Mouse (Mus musculus) MEL (cell line): Measurements from ENCODE around the gene Pkdcc.
A peak's percentile ranks its signal among the peaks of the same experiment; 100 is the strongest.

ENCODE experiments used
- CTCF ChIP-seq, 3 experiments: IDR thresholded peaks in 2 of 3; conservative IDR thresholded peaks in 1 of 3; 2 replicates each; pipeline ENCODE4 v1.5.1; 2011 to 2012; ENCODE audit warnings: low read length in 3 of 3, low read depth in 2 of 3, mild to moderate bottlenecking in 2 of 3, improper control_type of control experiment in 1 of 3, inconsistent platforms in 1 of 3, mixed read lengths in 1 of 3, moderate library complexity in 1 of 3; ENCODE audit not compliant: control insufficient read depth in 1 of 3, insufficient read depth in 1 of 3, poor library complexity in 1 of 3, severe bottlenecking in 1 of 3
- E2F4 ChIP-seq: IDR thresholded peaks from 2 replicates; pipeline ENCODE4 v1.6.1; 2011; ENCODE audit warnings: low read depth, low read length, improper control_type of control experiment, borderline replicate concordance
- HCFC1 ChIP-seq: IDR thresholded peaks from 2 replicates; pipeline ENCODE4 v1.6.1; 2012; ENCODE audit warnings: low read depth, mild to moderate bottlenecking, inconsistent platforms, low read length, improper control_type of control experiment, moderate library complexity
- KAT2A ChIP-seq: conservative IDR thresholded peaks from 2 replicates; pipeline ENCODE4 v1.6.1; 2012; ENCODE audit warnings: low read depth, low read length, improper control_type of control experiment, inconsistent platforms
- MAZ ChIP-seq: IDR thresholded peaks from 2 replicates; pipeline ENCODE4 v1.6.1; 2012; ENCODE audit warnings: low read depth, mild to moderate bottlenecking, inconsistent platforms, low read length, improper control_type of control experiment
- POLR2A ChIP-seq, 2 experiments: IDR thresholded peaks; 2 replicates each; pipeline ENCODE4 v1.6.1; 2011 to 2012; ENCODE audit warnings: low read length in 2 of 2, mild to moderate bottlenecking in 2 of 2, control low read depth in 1 of 2, improper control_type of control experiment in 1 of 2, low read depth in 1 of 2, moderate library complexity in 1 of 2; ENCODE audit not compliant: control insufficient read depth in 1 of 2, insufficient read depth in 1 of 2, poor library complexity in 1 of 2
- POLR2AphosphoS2 ChIP-seq: IDR thresholded peaks from 2 replicates; pipeline ENCODE4 v1.6.1; 2011; ENCODE audit warnings: low read length, improper control_type of control experiment
- RAD21 ChIP-seq: IDR thresholded peaks from 2 replicates; pipeline ENCODE4 v1.6.1; 2011; ENCODE audit warnings: mild to moderate bottlenecking, low read depth, low read length, improper control_type of control experiment
- USF2 ChIP-seq, 2 experiments: IDR thresholded peaks; 2 replicates each; pipeline ENCODE4 v1.6.1; 2011 to 2012; ENCODE audit warnings: improper control_type of control experiment in 2 of 2, low read length in 2 of 2, borderline replicate concordance in 1 of 2, inconsistent platforms in 1 of 2, low read depth in 1 of 2, mild to moderate bottlenecking in 1 of 2; ENCODE audit not compliant: insufficient read depth in 1 of 2

GRCm38 (mm10) chr17:83253051-83253649 lies 38.1 kb downstream of the Pkdcc start:
- TF ChIP-seq CTCF (IDR thresholded peaks at IDR 0.05 in 2 of 3, conservative IDR thresholded peaks at IDR 0.05 in 1 of 3; ENCODE audit: control insufficient read depth in 1 of 3, insufficient read depth in 1 of 3, low read depth in 2 of 3, low read length in 3 of 3, poor library complexity in 1 of 3, severe bottlenecking in 1 of 3) (peak; percentile 20 to 63 (median 62); a peak in 5 of 6 replicates), HCFC1 (no peak), USF2 (IDR thresholded peaks at IDR 0.05; ENCODE audit: borderline replicate concordance in 1 of 2, insufficient read depth in 1 of 2, low read depth in 1 of 2, low read length in 2 of 2) (no peak), POLR2AphosphoS2 (no peak), RAD21 (peak; percentile 64), E2F4 (no peak), POLR2A (IDR thresholded peaks at IDR 0.05; ENCODE audit: control insufficient read depth in 1 of 2, insufficient read depth in 1 of 2, low read depth in 1 of 2, low read length in 2 of 2, poor library complexity in 1 of 2) (no peak), KAT2A (no peak), MAZ (no peak)
